Mouse (Mus musculus) intestine, embryonic 14.5 days (tissue): ENCODE data around the gene Nin. TPM values are rescaled to one million over a fixed set of nuclear protein-coding genes. Genes with fewer than 3 reads are reported as not detected.

Experiments
- ATAC-seq: fragments of 200-750 bp; cut with Nextera tagmentation; replicated peaks from 2 replicates; pipeline ENCODE4 v1.8.0; 2017; ENCODE audit warnings: low read depth, moderate number of reproducible peaks, moderate TSS enrichment, moderate library complexity; ENCODE audit not compliant: low FRiP score, low TSS enrichment
- DNase-seq: peaks from one replicate; pipeline ENCODE4 v3.0.0-alpha.2; 2018; ENCODE audit warnings: low spot score
- H3K27ac ChIP-seq: fragments of 300-500 bp; sonication (generic); 2 replicates; pipeline ENCODE4 v1.5.1; 2014; ENCODE audit warnings: low read depth, mild to moderate bottlenecking, control low read depth
- H3K27me3 ChIP-seq: fragments of 300-500 bp; sonication (generic); replicated peaks from 2 replicates; pipeline ENCODE4 v1.6.1; 2014; ENCODE audit warnings: low read length, control low read depth; ENCODE audit not compliant: control insufficient read depth, insufficient read depth
- H3K36me3 ChIP-seq: fragments of 300-500 bp; sonication (generic); 2 replicates; pipeline ENCODE4 v1.6.1; 2014; ENCODE audit warnings: low read length, control low read depth; ENCODE audit not compliant: control insufficient read depth, insufficient read depth
- H3K4me1 ChIP-seq: fragments of 300-500 bp; sonication (generic); replicated peaks from 2 replicates; pipeline ENCODE4 v1.6.1; 2014; ENCODE audit warnings: low read length, control low read depth, mixed read lengths; ENCODE audit not compliant: control insufficient read depth, insufficient read depth
- H3K4me2 ChIP-seq: fragments of 300-500 bp; sonication (generic); 2 replicates; pipeline ENCODE4 v1.6.1; 2014; ENCODE audit warnings: low read length
- H3K4me3 ChIP-seq: fragments of 300-500 bp; sonication (generic); 2 replicates; pipeline ENCODE4 v1.5.1; 2014; ENCODE audit warnings: low read depth, low read length, control low read depth, mixed read lengths
- H3K9ac ChIP-seq: fragments of 300-500 bp; sonication (generic); 2 replicates; pipeline ENCODE4 v1.6.1; 2014; ENCODE audit warnings: mild to moderate bottlenecking, low read length
- H3K9me3 ChIP-seq: fragments of 300-500 bp; sonication (generic); 2 replicates; pipeline ENCODE4 v1.6.1; 2016; ENCODE audit warnings: low read length, control low read depth; ENCODE audit not compliant: control insufficient read depth
- WGBS: fragments of 180-500 bp; shearing (Covaris S2); extraction: QIAGEN DNeasy Blood & Tissue Kit; methylation state at CpG from one replicate; pipeline ENCODE4 v1.1.7; 2014; 5-methylcytosine and 5-hydroxymethylcytosine counted together
- polyA plus RNA-seq: library from polyadenylated mRNA; unstranded; fragments of >200 nt; fragmentation: Nextera tagmentation; extraction: Ambion mirVana; gene quantifications from 2 replicates; pipeline ENCODE4 v1.2.1, GENCODE M21; 2014

Nin gene
- polyA plus RNA-seq, 1 experiment from 2014 or later: 18.5 TPM

- no peak overlapping the region for H3K4me2 ChIP-seq
- H3K27me3 ChIP-seq: no peaks in the 10 kb centered on the region
- no peaks in the 10 kb centered on the region for H3K9me3 ChIP-seq
- 90% methylated on average over 20 of the region's 20 CpGs for WGBS
- no peak overlapping the region for H3K9ac ChIP-seq
- DNase-seq: no peak
- H3K4me1 ChIP-seq: peaks cover 4% of the 10 kb centered on the region; the same call in 1 of the 2 replicates
- no peak for ATAC-seq
- no peak overlapping the region for H3K27ac ChIP-seq
- H3K36me3 ChIP-seq: no peaks in the 10 kb centered on the region
- H3K4me3 ChIP-seq: no peak overlapping the region
Observed at GRCm38 (mm10) chr12:70134627-70135235, 21.2 kb upstream of the Nin start.

GRCm38 (mm10) chr12:70131042-70131675 is 17.6 kb upstream of the Nin start:
- DNase-seq (no peak), ATAC-seq (no peak)
- Histone ChIP-seq H3K4me1 (peaks cover 4% of the 10 kb centered on the region; the same call in 1 of the 2 replicates), H3K27ac (no peak overlapping the region), H3K27me3 (no peaks in the 10 kb centered on the region), H3K4me2 (peak overlapping the region; percentile 42), H3K9me3 (no peaks in the 10 kb centered on the region), H3K9ac (0 out of 2 replicates have a peak overlapping the region, but pooled peaks have one; percentile 10), H3K36me3 (no peaks in the 10 kb centered on the region), H3K4me3 (peak overlapping the region; percentile 18; the same call in 1 of the 2 replicates)
- 42% methylated on average over 20 of the region's 20 CpGs for WGBS

- no peak overlapping the region for H3K4me2 ChIP-seq
- no peaks in the 10 kb centered on the region for H3K36me3 ChIP-seq
- no peaks in the 10 kb centered on the region for H3K9me3 ChIP-seq
- no peak overlapping the region for H3K4me3 ChIP-seq
- H3K27me3 ChIP-seq: no peaks in the 10 kb centered on the region
- no peak overlapping the region for H3K9ac ChIP-seq
- no peak overlapping the region for H3K27ac ChIP-seq
- peaks cover 4% of the 10 kb centered on the region; the same call in 1 of the 2 replicates for H3K4me1 ChIP-seq
- no peak for DNase-seq
- 48% methylated on average over 5 of the region's 5 CpGs for WGBS
- ATAC-seq: no peak
Observed at GRCm38 (mm10) chr12:70129105-70129504, 15.6 kb upstream of the Nin start.

- H3K36me3 ChIP-seq: no peaks in the 10 kb centered on the region
- 89% methylated on average over 4 of the region's 4 CpGs for WGBS
- peaks cover 4% of the 10 kb centered on the region; the same call in 1 of the 2 replicates for H3K4me1 ChIP-seq
- no peak overlapping the region for H3K4me3 ChIP-seq
- H3K27me3 ChIP-seq: no peaks in the 10 kb centered on the region
- no peak overlapping the region for H3K27ac ChIP-seq
- no peak overlapping the region for H3K9ac ChIP-seq
- H3K9me3 ChIP-seq: no peaks in the 10 kb centered on the region
- H3K4me2 ChIP-seq: no peak overlapping the region
- ATAC-seq (no peak), DNase-seq (no peak)
Observed at GRCm38 (mm10) chr12:70126626-70127025, 13.1 kb upstream of the Nin start.

GRCm38 (mm10) chr12:70119552-70119951 is 6.0 kb upstream of the Nin start:
- H3K4me2 ChIP-seq: no peak overlapping the region
- no peak overlapping the region for H3K27ac ChIP-seq
- DNase-seq: no peak
- no peak overlapping the region for H3K9ac ChIP-seq
- no peaks in the 10 kb centered on the region for H3K36me3 ChIP-seq
- no peaks in the 10 kb centered on the region for H3K27me3 ChIP-seq
- 64% methylated on average over 2 of the region's 2 CpGs for WGBS
- no peak overlapping the region for H3K4me3 ChIP-seq
- ATAC-seq: no peak
- no peaks in the 10 kb centered on the region for H3K9me3 ChIP-seq
- H3K4me1 ChIP-seq: no peaks in the 10 kb centered on the region

GRCm38 (mm10) chr12:70118721-70119345 is 5.3 kb upstream of the Nin start:
- ATAC-seq: no peak
- H3K4me1 ChIP-seq: no peaks in the 10 kb centered on the region
- H3K27ac ChIP-seq: no peak overlapping the region
- 91% methylated on average over 10 of the region's 10 CpGs for WGBS
- H3K9ac ChIP-seq: no peak overlapping the region
- DNase-seq: no peak
- H3K36me3 ChIP-seq: no peaks in the 10 kb centered on the region
- no peaks in the 10 kb centered on the region for H3K9me3 ChIP-seq
- H3K27me3 ChIP-seq: no peaks in the 10 kb centered on the region
- no peak overlapping the region for H3K4me3 ChIP-seq
- no peak overlapping the region for H3K4me2 ChIP-seq

- H3K36me3 ChIP-seq: no peaks in the 10 kb centered on the region
- H3K4me3 ChIP-seq: no peak overlapping the region
- 0 out of 2 replicates have a peak, but pooled peaks cover 4% of the 10 kb centered on the region for H3K4me1 ChIP-seq
- H3K27me3 ChIP-seq: no peaks in the 10 kb centered on the region
- no peak overlapping the region for H3K27ac ChIP-seq
- H3K9me3 ChIP-seq: no peaks in the 10 kb centered on the region
- no peak for DNase-seq
- 85% methylated on average over 10 of the region's 10 CpGs for WGBS
- H3K4me2 ChIP-seq: no peak overlapping the region
- H3K9ac ChIP-seq: no peak overlapping the region
- ATAC-seq: no peak
Observed at GRCm38 (mm10) chr12:70117146-70117545, 3.6 kb upstream of the Nin start.

- Histone ChIP-seq H3K4me2 (peak overlapping the region; percentile 97), H3K9me3 (no peaks in the 10 kb centered on the region), H3K9ac (peak overlapping the region; percentile 93), H3K4me1 (peaks cover 19% of the 10 kb centered on the region), H3K27ac (peak overlapping the region; percentile 89), H3K4me3 (peak overlapping the region; percentile 88), H3K36me3 (no peaks in the 10 kb centered on the region), H3K27me3 (no peaks in the 10 kb centered on the region)
- DNase-seq (no peak), ATAC-seq (no peak; the same call in 1 of the 2 replicates)
- WGBS: 6% methylated on average over 16 of the region's 16 CpGs
Observed at GRCm38 (mm10) chr12:70112090-70112383, 1.5 kb downstream of the Nin start.
